Mouse (Mus musculus) bone marrow macrophage, adult 2 months (primary cell): ENCODE data around the gene Rsad1.

Experiments
- CTCF ChIP-seq: IDR thresholded peaks from 2 replicates; pipeline ENCODE4 v1.5.1; 2012; ENCODE audit warnings: low read depth, mild to moderate bottlenecking, low read length, moderate library complexity
- POLR2A ChIP-seq: IDR thresholded peaks from 2 replicates; pipeline ENCODE4 v1.6.1; 2012; ENCODE audit warnings: mild to moderate bottlenecking, low read depth, low read length, borderline replicate concordance

DNA sequence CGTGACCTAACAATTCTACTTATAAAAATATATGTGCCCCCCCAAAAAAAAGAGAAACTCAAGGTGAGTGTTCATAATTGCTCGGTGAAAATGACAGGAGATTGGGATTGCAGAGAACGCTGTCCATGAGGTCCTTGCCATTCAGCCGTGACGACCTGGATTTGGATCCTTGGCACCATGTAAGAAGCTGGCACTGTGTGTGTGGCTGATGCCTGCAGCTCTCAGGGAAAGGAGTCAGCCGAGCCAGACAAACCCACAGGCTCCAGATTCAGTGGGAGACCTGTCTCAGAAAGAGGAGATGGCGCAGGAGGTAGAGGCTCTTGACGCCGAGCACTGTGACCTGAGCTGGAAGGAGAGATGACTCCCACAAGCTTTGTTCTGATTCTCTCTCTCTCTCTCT, 27.3 kb upstream of the Rsad1 start:
- TF ChIP-seq CTCF (no peak), POLR2A (no peak)
